Mouse (Mus musculus) cerebellum, adult 11-12 months (tissue): Measurements from ENCODE around the gene Mvb12b.
A peak's percentile ranks its signal among the peaks of the same experiment; 100 is the strongest.

Experiments used
- DNase-seq: peaks from one replicate; pipeline ENCODE4 v3.0.0; 2022

Mvb12b gene

GRCm38 (mm10) chr2:33811349-33811890, 76.3 kb downstream of the Mvb12b start:
- no peak for DNase-seq

GRCm38 (mm10) chr2:33809081-33809480, 78.7 kb downstream of the Mvb12b start:
- DNase-seq: no peak

GRCm38 (mm10) chr2:33808032-33808431, 79.7 kb downstream of the Mvb12b start:
- DNase-seq: no peak

- no peak for DNase-seq
Measured at GRCm38 (mm10) chr2:33805640-33806039, 82.1 kb downstream of the Mvb12b start.

- DNase-seq: no peak
Measured at GRCm38 (mm10) chr2:33803717-33804214, 84.0 kb downstream of the Mvb12b start.

GRCm38 (mm10) chr2:33803083-33803615, 84.6 kb downstream of the Mvb12b start:
- DNase-seq: no peak

GRCm38 (mm10) chr2:33801760-33802159, 86.0 kb downstream of the Mvb12b start:
- DNase-seq: no peak

GRCm38 (mm10) chr2:33801336-33801735, 86.4 kb downstream of the Mvb12b start:
- no peak for DNase-seq

- no peak for DNase-seq
Measured at GRCm38 (mm10) chr2:33800221-33800620, 87.5 kb downstream of the Mvb12b start.

GRCm38 (mm10) chr2:33795716-33796472, 91.9 kb downstream of the Mvb12b start:
- no peak for DNase-seq

GRCm38 (mm10) chr2:33795001-33795580, 92.7 kb downstream of the Mvb12b start:
- DNase-seq: no peak

GRCm38 (mm10) chr2:33794483-33794882, 93.3 kb downstream of the Mvb12b start:
- peak; percentile 58 for DNase-seq

GRCm38 (mm10) chr2:33790301-33790700, 97.4 kb downstream of the Mvb12b start:
- no peak for DNase-seq

GRCm38 (mm10) chr2:33789732-33790131, 98.0 kb downstream of the Mvb12b start:
- no peak for DNase-seq

- no peak for DNase-seq
Measured at GRCm38 (mm10) chr2:33789279-33789678, 98.5 kb downstream of the Mvb12b start.

GRCm38 (mm10) chr2:33788851-33789250, 98.9 kb downstream of the Mvb12b start:
- DNase-seq: no peak

GRCm38 (mm10) chr2:33788131-33788530, 99.6 kb downstream of the Mvb12b start:
- no peak for DNase-seq

- no peak for DNase-seq
Measured at GRCm38 (mm10) chr2:33786064-33786463, 101.7 kb downstream of the Mvb12b start.

GRCm38 (mm10) chr2:33785596-33785995, 102.2 kb downstream of the Mvb12b start:
- peak; percentile 64 for DNase-seq

GRCm38 (mm10) chr2:33784721-33785120, 103.0 kb downstream of the Mvb12b start:
- DNase-seq: no peak

- peak; percentile 70 for DNase-seq
Measured at GRCm38 (mm10) chr2:33783419-33783818, 104.3 kb downstream of the Mvb12b start.

- DNase-seq: no peak
Measured at GRCm38 (mm10) chr2:33781655-33782400, 105.9 kb downstream of the Mvb12b start.

- peak; percentile 69 for DNase-seq
Measured at GRCm38 (mm10) chr2:33778466-33778865, 109.3 kb downstream of the Mvb12b start.
